Mouse (Mus musculus): ENCODE results near the gene Rhob.

Gene Rhob

DNA sequence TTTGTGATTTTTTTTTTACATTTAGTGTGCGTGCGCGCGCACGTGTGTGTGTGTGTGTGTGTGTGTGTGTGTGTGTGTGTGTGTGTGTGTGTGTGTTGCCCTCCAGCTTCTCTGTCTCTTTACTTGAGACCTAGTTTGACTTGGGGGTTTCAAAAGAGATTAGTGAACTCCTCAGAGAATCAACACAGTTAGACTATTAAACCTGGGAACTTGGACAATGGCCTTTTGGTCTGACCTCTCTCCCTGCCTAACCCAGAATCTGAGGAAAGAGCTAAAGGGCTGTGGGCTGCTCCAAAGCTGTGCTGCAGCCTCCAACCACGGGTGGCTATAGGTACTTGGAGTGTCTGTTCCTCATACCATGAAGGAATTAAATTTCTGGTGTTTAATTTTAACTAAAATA lies 4.3 kb upstream of the Rhob start:
- no peak for DNase-seq (ENCODE audit: low read depth)

GRCm38 (mm10) chr12:8502546-8502945 lies 2.7 kb upstream of the Rhob start:
- DNase-seq (ENCODE audit: low read depth): peak; percentile 87

DNA sequence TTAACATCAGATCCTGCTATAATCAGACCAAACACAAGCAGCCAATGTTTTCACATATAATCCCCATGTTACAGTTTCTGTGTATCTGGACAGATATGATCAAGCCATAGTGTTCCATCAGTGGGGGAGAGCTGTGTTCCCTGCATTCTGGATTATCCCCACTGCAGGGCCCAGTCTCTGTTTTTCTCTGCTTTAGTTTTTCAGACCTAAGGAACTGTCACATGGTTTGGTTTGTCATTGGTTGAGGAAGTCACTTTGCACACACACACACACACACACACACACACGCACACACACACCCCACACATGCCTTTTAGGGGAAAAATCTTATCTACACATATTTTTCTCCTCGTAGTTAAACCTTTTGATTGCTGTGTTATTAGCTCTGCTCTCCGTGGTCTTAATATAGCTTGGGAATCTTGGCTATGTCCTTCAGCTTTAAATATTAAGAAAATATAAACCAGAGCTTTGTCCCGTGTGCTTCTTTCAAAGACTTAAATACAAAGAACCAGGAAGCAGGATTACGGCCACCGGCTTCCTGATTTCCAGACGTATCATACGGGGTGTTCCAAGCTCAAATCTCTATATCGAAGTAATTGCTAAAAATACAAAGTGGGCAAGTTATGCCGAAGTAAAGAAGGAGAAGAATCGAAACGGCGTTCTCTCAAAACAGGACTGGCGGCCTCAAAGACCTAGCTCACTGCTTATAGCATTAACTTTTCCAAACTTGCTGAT lies 1.9 kb upstream of the Rhob start:
- no peak for DNase-seq (ENCODE audit: low read depth)

DNA sequence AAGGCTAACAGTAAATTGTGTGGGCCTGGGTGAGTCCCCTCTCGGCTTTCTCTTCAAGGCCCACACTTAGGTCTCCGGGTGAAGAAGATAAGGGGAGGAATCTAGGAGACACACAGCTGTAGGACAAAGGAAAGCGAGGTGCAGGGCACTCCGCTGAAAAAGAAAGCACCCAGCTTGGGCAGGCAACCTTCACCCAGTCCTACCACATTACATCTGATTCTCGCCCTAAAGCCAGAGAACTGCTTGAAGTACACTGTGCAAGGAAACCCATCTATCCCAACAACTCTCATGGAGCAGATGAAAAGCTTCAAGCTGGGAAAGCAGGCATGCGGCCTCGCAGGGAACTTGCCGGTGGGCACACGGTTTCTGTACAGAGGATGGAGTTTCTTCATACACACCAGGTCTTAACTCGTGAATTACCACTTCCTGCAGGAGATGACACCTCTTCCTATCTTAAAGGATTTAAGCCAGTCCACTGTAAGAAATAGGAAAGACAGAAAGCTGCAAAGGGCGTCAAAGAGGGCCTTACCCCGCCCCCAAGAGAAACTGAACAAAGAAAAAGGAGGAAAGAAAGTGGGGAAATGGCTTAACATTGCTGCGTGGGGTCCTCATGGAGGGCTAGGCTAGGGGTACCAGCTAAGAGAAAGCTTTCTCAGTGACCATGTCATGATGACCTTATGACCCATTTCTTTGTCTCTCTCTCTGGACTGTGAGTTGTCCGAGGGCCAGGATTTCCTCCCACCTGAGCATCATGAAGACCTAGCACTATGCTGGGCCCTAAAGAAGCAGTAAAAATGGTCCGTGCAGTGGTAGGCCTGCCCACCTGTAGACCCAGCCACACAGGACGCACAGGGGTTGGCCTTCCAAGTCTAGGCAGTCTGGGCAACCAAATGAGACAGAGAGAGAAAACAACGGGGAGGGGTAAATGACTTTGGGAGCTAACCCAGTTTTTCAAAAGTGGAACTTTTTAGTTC lies 1.1 kb upstream of the Rhob start:
- no peak for DNase-seq (ENCODE audit: low read depth)

DNA sequence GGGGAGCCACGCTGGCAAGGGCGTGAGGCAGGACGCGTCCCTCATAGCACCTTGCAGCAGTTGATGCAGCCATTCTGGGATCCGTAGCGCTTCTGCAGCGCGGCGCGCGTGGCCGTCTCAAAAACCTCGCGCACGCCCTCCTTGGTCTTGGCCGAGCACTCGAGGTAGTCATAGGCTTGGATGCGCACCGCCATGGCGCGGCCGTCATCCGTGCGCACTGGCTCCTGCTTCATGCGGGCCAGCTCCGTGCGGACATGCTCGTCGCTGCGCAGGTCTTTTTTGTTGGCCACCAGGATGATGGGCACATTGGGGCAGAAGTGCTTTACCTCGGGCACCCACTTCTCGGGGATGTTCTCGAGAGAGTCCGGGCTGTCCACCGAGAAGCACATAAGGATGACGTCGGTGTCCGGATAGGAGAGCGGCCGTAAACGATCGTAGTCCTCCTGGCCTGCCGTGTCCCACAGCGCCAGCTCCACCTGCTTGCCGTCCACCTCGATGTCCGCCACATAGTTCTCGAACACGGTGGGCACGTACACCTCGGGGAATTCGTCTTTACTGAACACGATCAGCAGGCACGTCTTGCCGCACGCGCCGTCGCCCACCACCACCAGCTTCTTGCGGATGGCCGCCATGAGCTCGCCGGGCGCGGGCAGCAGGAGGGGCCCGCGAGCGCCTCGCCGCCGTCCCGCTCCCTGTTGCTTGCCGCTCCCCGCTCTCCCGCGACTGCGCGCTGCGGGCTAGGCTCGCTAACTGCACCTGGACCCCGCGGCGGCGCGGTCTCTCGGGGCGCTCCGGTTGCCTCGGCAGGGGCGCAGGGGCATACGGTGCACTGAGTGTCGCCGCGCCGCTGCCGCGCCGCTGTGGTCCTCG lies 573 bp downstream of the Rhob start:
- DNase-seq (ENCODE audit: low read depth): peak; percentile 84

DNA sequence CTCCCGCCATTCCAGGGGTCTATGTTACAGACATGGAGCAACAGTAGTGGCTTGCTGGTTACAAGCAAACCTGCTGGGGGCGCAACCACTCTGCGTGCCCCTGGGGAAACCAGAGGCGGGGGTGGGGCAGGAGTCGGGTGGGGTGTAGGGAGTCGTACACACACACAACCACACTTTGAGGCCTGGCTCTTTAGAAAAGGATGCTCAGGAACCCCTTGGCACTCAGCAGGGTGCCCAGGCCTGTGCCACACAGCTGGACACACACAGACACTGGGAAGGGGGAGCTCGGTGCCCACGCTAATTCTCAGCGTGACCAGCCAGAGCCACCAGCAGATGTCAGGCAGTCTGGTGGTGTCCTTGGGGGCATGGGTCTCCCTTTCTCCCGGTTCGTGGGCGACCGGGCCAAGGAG lies 1.2 kb downstream of the Rhob start:
- peak; percentile 70 for DNase-seq (ENCODE audit: low read depth)

DNA sequence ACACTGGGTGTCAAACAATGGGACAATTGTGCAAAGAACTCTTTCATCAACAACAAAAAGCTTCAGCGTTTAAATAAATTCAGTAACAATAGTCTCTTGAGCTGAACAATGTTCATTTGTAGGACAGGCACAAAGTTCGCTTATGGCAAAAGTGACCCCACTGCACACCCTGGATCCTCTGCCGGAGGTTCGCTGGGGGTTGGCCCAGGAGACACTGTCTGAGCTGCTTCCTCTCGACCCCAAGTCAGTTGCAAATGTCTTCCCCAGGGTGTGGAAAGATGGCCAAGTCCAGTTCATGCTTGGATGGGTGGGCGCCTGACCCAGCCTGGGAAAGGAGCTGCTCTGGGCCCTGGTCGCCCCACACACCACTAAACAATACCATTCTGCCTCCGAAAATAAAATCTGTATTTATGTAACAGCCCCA lies 1.6 kb downstream of the Rhob start:
- no peak for DNase-seq (ENCODE audit: low read depth)

DNA sequence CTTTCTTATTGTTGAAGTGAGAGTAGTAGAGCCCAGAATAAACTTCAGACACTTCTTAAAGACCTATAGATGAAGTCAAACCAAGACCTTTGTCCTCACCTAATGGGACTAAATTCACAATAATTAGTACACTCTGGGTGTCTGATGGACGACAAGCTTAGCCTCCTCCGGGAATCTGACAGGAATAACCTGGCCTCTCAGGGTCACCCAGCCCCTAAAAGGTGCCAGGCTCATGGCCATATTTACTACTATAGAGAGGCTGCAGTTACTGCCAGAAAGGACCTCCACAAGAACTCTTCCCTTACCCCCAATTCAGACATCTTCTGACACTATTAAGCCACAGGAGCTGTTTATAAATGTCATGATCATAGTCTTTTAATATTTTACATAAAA lies 2.5 kb downstream of the Rhob start:
- DNase-seq (ENCODE audit: low read depth): no peak

GRCm38 (mm10) chr12:8496679-8497313 lies 3.0 kb downstream of the Rhob start:
- DNase-seq (ENCODE audit: low read depth): no peak

- DNase-seq (ENCODE audit: low read depth): peak; percentile 50
Measured at GRCm38 (mm10) chr12:8495881-8496678, 3.7 kb downstream of the Rhob start.

- DNase-seq (ENCODE audit: low read depth): no peak
Measured at GRCm38 (mm10) chr12:8494675-8495074, 5.1 kb downstream of the Rhob start.

- no peak for DNase-seq (ENCODE audit: low read depth)
Measured at GRCm38 (mm10) chr12:8493386-8493785, 6.4 kb downstream of the Rhob start.

GRCm38 (mm10) chr12:8489098-8489497 lies 10.7 kb downstream of the Rhob start:
- DNase-seq (ENCODE audit: low read depth): no peak

DNA sequence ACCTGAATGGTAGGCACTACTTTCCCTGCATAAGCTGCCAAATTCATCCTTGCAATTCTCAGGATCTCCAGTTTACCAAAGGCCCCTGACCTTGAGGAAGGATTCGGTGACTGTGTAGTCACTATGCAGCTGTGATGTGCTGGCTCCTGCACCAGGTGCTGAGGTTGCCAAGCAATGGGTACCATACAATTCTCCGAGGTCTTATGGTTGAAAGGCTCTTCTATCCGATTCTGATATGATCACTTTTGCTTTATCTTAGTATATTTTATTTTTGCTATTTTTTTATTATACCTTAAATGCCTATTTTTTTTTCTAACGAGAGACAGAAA lies 11.2 kb downstream of the Rhob start:
- DNase-seq (ENCODE audit: low read depth): no peak

- peak; percentile 90 for DNase-seq (ENCODE audit: low read depth)
Measured at GRCm38 (mm10) chr12:8487959-8488651, 11.7 kb downstream of the Rhob start.

DNA sequence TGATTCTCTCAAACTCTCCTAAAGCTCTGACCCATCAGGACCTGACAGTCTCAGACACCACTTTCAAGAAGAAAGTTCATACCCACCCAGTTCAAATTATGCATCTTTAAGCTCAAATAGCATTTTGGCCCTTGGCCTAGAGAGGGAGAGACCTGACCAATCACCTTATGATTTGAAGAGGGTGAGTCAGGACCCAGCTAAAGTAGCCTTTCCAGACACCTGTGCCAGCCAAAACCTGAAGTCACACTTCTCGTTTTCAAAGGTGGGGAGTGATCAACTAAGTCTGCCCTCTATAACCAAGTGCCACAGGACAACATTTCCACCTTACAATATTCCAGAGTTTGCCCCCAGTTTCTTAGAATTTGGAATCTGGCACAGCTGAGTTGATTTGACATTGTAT lies 12.5 kb downstream of the Rhob start:
- DNase-seq (ENCODE audit: low read depth): no peak

DNA sequence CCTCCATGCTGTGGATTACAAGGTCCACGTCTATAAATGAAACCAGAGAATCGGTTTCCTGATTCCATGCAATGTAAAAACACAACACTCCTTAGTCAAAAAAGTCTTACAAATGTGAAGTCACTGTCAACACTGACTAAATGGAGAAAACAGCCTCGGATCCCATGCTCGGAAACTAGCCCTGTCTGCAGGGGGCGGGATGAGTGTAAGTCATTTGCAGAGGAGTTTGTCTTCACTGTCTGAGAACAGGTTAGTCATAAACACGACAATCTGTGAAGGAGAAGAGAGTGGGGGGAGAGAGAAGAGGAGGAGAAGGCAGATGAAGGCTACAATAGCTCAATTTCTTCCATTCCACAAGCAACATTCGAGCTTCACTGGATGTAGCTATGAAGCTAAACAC lies 14.6 kb downstream of the Rhob start:
- DNase-seq (ENCODE audit: low read depth): no peak

- DNase-seq (ENCODE audit: low read depth): no peak
Measured at GRCm38 (mm10) chr12:8482169-8482568, 17.6 kb downstream of the Rhob start.

GRCm38 (mm10) chr12:8474836-8475387 lies 24.9 kb downstream of the Rhob start:
- DNase-seq (ENCODE audit: low read depth): peak; percentile 57

Measured in NIH3T3 (cell line).